Mouse (Mus musculus) heart, postnatal 14 days (tissue): Measurements from ENCODE around the gene C9orf72. TPM values are rescaled to one million over a fixed set of nuclear protein-coding genes. Genes with fewer than 3 reads are reported as not detected.

Experiments
- DNase-seq, 2 experiments: peaks; one replicate each; pipeline ENCODE4 v3.0.0; 2021 to 2022
- intact Hi-C: fragments of 180-260 bp; cut with DNase I; formaldehyde crosslinking; loops from one replicate; pipeline ENCODE4 v1.15.1; 2025
- total RNA-seq, 2 experiments: library from RNA; stranded (reverse); gene quantifications; 2 replicates each; pipeline ENCODE4 v1.2.3; 2021

C9orf72 gene
- total RNA-seq, 2 experiments from 2014 or later = 23.7 to 25.8 TPM

GRCm38 (mm10) chr4:35145726-35146125, 80.2 kb downstream of the C9orf72 start:
- no peak for DNase-seq
- intact Hi-C loops = no loop called here

- intact Hi-C loops = no loop called here
- DNase-seq = no peak
Measured at GRCm38 (mm10) chr4:35143472-35144102, 82.4 kb downstream of the C9orf72 start.

Other genes starting within 250 kb of the C9orf72 start
- gene Ifnk, start 74.1 kb downstream of the C9orf72 start, total RNA-seq = not detected
- 1 to 10 TPM; 1.1 to 1.8 TPM for gene Mob3b, start 68.7 kb downstream of the C9orf72 start, total RNA-seq